Mouse (Mus musculus) retina, embryonic 14.5 days (tissue): ENCODE measurements around the gene Il13.

Source experiments
- DNase-seq: peaks from one replicate; pipeline ENCODE4 v3.0.0-alpha.2; 2015; ENCODE audit warnings: low spot score

Gene Il13

GRCm38 (mm10) chr11:53632122-53632733 lies 2.3 kb downstream of the Il13 start:
- DNase-seq: peak; percentile 73

GRCm38 (mm10) chr11:53627859-53628258 lies 6.6 kb downstream of the Il13 start:
- DNase-seq: peak; percentile 95

- no peak for DNase-seq
Observed at GRCm38 (mm10) chr11:53626802-53627373, 7.6 kb downstream of the Il13 start.

- DNase-seq: no peak
Observed at GRCm38 (mm10) chr11:53624124-53624523, 10.4 kb downstream of the Il13 start.

- no peak for DNase-seq
Observed at GRCm38 (mm10) chr11:53623573-53623972, 10.9 kb downstream of the Il13 start.

GRCm38 (mm10) chr11:53622440-53622806 lies 12.1 kb downstream of the Il13 start:
- DNase-seq: no peak

GRCm38 (mm10) chr11:53621582-53622439 lies 12.7 kb downstream of the Il13 start:
- DNase-seq: no peak

GRCm38 (mm10) chr11:53620094-53620493 lies 14.4 kb downstream of the Il13 start:
- no peak for DNase-seq

GRCm38 (mm10) chr11:53619428-53619827 lies 15.1 kb downstream of the Il13 start:
- no peak for DNase-seq

- no peak for DNase-seq
Observed at GRCm38 (mm10) chr11:53618619-53619198, 15.8 kb downstream of the Il13 start, which contains the start of gene Il4. Gene Il4, minus strand, starts transcription at chr11:53618669.

GRCm38 (mm10) chr11:53617562-53618109 lies 16.9 kb downstream of the Il13 start:
- no peak for DNase-seq

- DNase-seq: no peak
Observed at GRCm38 (mm10) chr11:53616748-53617558, 17.5 kb downstream of the Il13 start.

GRCm38 (mm10) chr11:53615575-53615974 lies 18.9 kb downstream of the Il13 start:
- no peak for DNase-seq

GRCm38 (mm10) chr11:53615172-53615571 lies 19.3 kb downstream of the Il13 start:
- DNase-seq: no peak

- no peak for DNase-seq
Observed at GRCm38 (mm10) chr11:53609672-53610071, 24.8 kb downstream of the Il13 start.

GRCm38 (mm10) chr11:53609231-53609630 lies 25.3 kb downstream of the Il13 start:
- DNase-seq: no peak

GRCm38 (mm10) chr11:53605609-53606008 lies 28.9 kb downstream of the Il13 start:
- DNase-seq: no peak

GRCm38 (mm10) chr11:53604983-53605382 lies 29.5 kb downstream of the Il13 start:
- no peak for DNase-seq

- no peak for DNase-seq
Observed at GRCm38 (mm10) chr11:53591116-53591515, 43.4 kb downstream of the Il13 start.

- peak; percentile 68 for DNase-seq
Observed at GRCm38 (mm10) chr11:53590368-53590768, 44.1 kb downstream of the Il13 start.

- no peak for DNase-seq
Observed at GRCm38 (mm10) chr11:53588279-53588678, 46.2 kb downstream of the Il13 start.

- no peak for DNase-seq
Observed at GRCm38 (mm10) chr11:53585510-53585909, 49.0 kb downstream of the Il13 start.
